Mouse (Mus musculus) liver, embryonic 11.5 days (tissue): ENCODE data around the gene Crtap. TPM values are rescaled to one million over a fixed set of nuclear protein-coding genes. Genes with fewer than 3 reads are reported as not detected.

Experiments
- ATAC-seq: fragments of 200-750 bp; cut with Nextera tagmentation; replicated peaks from 2 replicates; pipeline ENCODE4 v1.8.0; 2017; ENCODE audit warnings: moderate number of reproducible peaks, mild to moderate bottlenecking, moderate TSS enrichment, moderate library complexity; ENCODE audit not compliant: low FRiP score
- DNase-seq: peaks from one replicate; pipeline ENCODE4 v3.0.0-alpha.2; 2017; ENCODE audit warnings: low spot score
- H3K27ac ChIP-seq: fragments of 300-500 bp; sonication (generic); 2 replicates; pipeline ENCODE4 v1.5.1; 2014; ENCODE audit warnings: mild to moderate bottlenecking, low read depth, low read length, control low read depth
- H3K27me3 ChIP-seq: fragments of 300-500 bp; sonication (generic); replicated peaks from 2 replicates; pipeline ENCODE4 v1.6.1; 2014; ENCODE audit warnings: low read length, mixed read lengths; ENCODE audit not compliant: control insufficient read depth, insufficient read depth
- H3K36me3 ChIP-seq: fragments of 300-500 bp; sonication (generic); 2 replicates; pipeline ENCODE4 v1.6.1; 2014; ENCODE audit warnings: mild to moderate bottlenecking, low read length, moderate library complexity, mixed read lengths; ENCODE audit not compliant: control insufficient read depth, insufficient read depth
- H3K4me1 ChIP-seq: fragments of 300-500 bp; sonication (generic); replicated peaks from 2 replicates; pipeline ENCODE4 v1.6.1; 2014; ENCODE audit warnings: low read length, mixed read lengths; ENCODE audit not compliant: control insufficient read depth, insufficient read depth
- H3K4me2 ChIP-seq: fragments of 300-500 bp; sonication (generic); 2 replicates; pipeline ENCODE4 v1.6.1; 2014; ENCODE audit warnings: mild to moderate bottlenecking, control low read depth, moderate library complexity
- H3K4me3 ChIP-seq: fragments of 300-500 bp; sonication (generic); 2 replicates; pipeline ENCODE4 v1.5.1; 2014; ENCODE audit warnings: low read depth, low read length, control low read depth
- H3K9ac ChIP-seq: fragments of 300-500 bp; sonication (generic); 2 replicates; pipeline ENCODE4 v1.6.1; 2014; ENCODE audit warnings: low read depth, low read length, control low read depth
- H3K9me3 ChIP-seq: fragments of 300-500 bp; sonication (generic); 2 replicates; pipeline ENCODE4 v1.6.1; 2016; ENCODE audit warnings: low read length, inconsistent platforms, mixed read lengths; ENCODE audit not compliant: control insufficient read depth
- WGBS: fragments of 180-500 bp; shearing (Covaris S2); extraction: QIAGEN DNeasy Blood & Tissue Kit; methylation state at CpG from one replicate; pipeline ENCODE4 v1.1.7; 2014; 5-methylcytosine and 5-hydroxymethylcytosine counted together
- polyA plus RNA-seq: library from polyadenylated mRNA; unstranded; fragments of >200 nt; fragmentation: Nextera tagmentation; extraction: Ambion mirVana; gene quantifications from 2 replicates; pipeline ENCODE4 v1.2.1, GENCODE M21; 2014

The Crtap gene
- polyA plus RNA-seq, 1 experiment from 2014 or later = 46.8 TPM

GRCm38 (mm10) chr9:114389371-114389904 is 1.0 kb downstream of the Crtap start:
- Histone ChIP-seq H3K4me2 (peak overlapping the region; percentile 95), H3K36me3 (no peaks in the 10 kb centered on the region), H3K9me3 (no peaks in the 10 kb centered on the region), H3K9ac (no peak overlapping the region), H3K4me1 (peaks cover 4% of the 10 kb centered on the region; the same call in 1 of the 2 replicates), H3K27me3 (no peaks in the 10 kb centered on the region), H3K27ac (peak overlapping the region; percentile 86; the same call in 1 of the 2 replicates), H3K4me3 (peak overlapping the region; percentile 85)
- DNase-seq (no peak), ATAC-seq (peak; percentile 3)
- WGBS = 77% methylated on average over 8 of the region's 8 CpGs

DNA sequence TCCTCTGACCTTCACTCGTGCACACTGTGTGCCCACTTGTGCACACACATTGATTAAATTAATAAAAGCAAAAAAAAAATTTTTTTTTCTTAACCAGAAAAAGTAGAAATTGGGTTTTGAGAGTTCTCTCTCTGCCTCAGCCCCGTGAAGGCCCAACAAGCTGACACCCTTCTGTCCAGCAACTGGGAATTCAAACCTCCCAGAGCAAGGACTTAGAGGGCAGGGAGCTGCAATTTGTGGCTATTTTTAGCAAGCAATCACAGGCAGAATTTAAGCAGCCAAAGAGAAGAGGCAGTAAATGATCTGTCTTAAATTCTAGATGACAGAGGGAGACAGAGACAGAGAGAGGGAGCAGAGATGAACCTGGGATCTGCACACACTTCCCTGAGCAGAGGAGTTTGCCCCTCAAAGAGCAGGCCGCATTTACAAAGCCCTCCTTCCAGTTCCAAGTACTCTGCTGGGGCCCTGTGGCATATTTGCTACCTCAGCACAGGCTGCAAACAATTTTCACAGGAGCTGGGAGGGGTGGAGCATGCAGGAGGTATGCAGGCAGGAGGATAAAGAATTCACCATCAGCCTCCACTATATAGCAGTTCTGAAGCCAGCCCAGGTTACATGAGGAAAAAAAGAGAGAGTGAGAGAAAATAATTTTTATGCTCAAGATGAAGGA is 1.6 kb downstream of the Crtap start:
- 76% methylated on average over 3 of the region's 3 CpGs for WGBS
- H3K4me1 ChIP-seq = peaks cover 2% of the 10 kb centered on the region; the same call in 1 of the 2 replicates
- H3K27ac ChIP-seq = no peak overlapping the region
- H3K9me3 ChIP-seq = no peaks in the 10 kb centered on the region
- H3K4me3 ChIP-seq = no peak overlapping the region
- no peaks in the 10 kb centered on the region for H3K27me3 ChIP-seq
- no peaks in the 10 kb centered on the region for H3K36me3 ChIP-seq
- no peak overlapping the region for H3K4me2 ChIP-seq
- DNase-seq (no peak), ATAC-seq (no peak)
- no peak overlapping the region for H3K9ac ChIP-seq

DNA sequence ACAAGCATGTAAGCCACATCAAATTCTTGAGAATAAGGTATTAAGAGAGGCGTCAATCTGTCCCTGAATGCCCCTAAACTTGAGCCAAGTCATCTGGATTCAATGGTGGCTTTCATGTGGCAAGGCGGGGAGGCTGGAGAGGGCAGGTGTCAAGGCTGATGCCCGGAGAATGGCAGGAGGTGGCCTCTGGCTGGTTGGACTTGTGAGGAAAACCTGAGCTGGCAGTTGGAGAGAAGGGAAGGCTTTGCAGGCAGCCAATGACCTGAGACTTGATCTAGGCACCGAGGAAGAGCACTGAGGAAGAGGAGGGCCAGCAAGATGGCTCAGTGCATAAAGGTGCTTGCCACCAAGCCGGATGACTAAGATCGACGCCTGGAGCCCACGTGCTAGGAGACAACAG is 2.2 kb downstream of the Crtap start:
- DNase-seq (no peak), ATAC-seq (no peak)
- Histone ChIP-seq H3K27ac (no peak overlapping the region), H3K4me1 (peaks cover 2% of the 10 kb centered on the region; the same call in 1 of the 2 replicates), H3K4me2 (no peak overlapping the region), H3K27me3 (no peaks in the 10 kb centered on the region), H3K36me3 (no peaks in the 10 kb centered on the region), H3K9ac (no peak overlapping the region), H3K9me3 (no peaks in the 10 kb centered on the region), H3K4me3 (no peak overlapping the region)
- WGBS = 84% methylated on average over 8 of the region's 8 CpGs

- 65% methylated on average over 6 of the region's 6 CpGs for WGBS
These were observed 3.4 kb downstream of the Crtap start for GRCm38 (mm10) chr9:114387086-114387485.

GRCm38 (mm10) chr9:114385160-114385559 is 5.3 kb downstream of the Crtap start:
- H3K9me3 ChIP-seq = no peaks in the 10 kb centered on the region
- H3K27me3 ChIP-seq = no peaks in the 10 kb centered on the region
- WGBS = 92% methylated on average over 10 of the region's 10 CpGs
- H3K36me3 ChIP-seq = no peaks in the 10 kb centered on the region
- H3K4me3 ChIP-seq = no peak overlapping the region
- H3K27ac ChIP-seq = no peak overlapping the region
- DNase-seq = no peak
- no peak for ATAC-seq
- H3K4me2 ChIP-seq = no peak overlapping the region
- no peak overlapping the region for H3K9ac ChIP-seq
- peaks cover 2% of the 10 kb centered on the region; the same call in 1 of the 2 replicates for H3K4me1 ChIP-seq

More at GRCm38 (mm10) chr9:114387086-114387485, 3.4 kb downstream of the Crtap start:
- DNase-seq (no peak), ATAC-seq (no peak)
- H3K4me2 ChIP-seq = no peak overlapping the region
- H3K27me3 ChIP-seq = no peaks in the 10 kb centered on the region
- peaks cover 2% of the 10 kb centered on the region; the same call in 1 of the 2 replicates for H3K4me1 ChIP-seq
- no peaks in the 10 kb centered on the region for H3K36me3 ChIP-seq
- H3K27ac ChIP-seq = no peak overlapping the region
- no peak overlapping the region for H3K4me3 ChIP-seq
- H3K9me3 ChIP-seq = no peaks in the 10 kb centered on the region
- no peak overlapping the region for H3K9ac ChIP-seq

GRCm38 (mm10) chr9:114384691-114385090 is 5.8 kb downstream of the Crtap start:
- no peak overlapping the region for H3K4me2 ChIP-seq
- DNase-seq (no peak), ATAC-seq (no peak)
- no peaks in the 10 kb centered on the region for H3K27me3 ChIP-seq
- H3K27ac ChIP-seq = no peak overlapping the region
- H3K9me3 ChIP-seq = no peaks in the 10 kb centered on the region
- 0 out of 2 replicates have a peak, but pooled peaks cover 3% of the 10 kb centered on the region for H3K36me3 ChIP-seq
- peaks cover 2% of the 10 kb centered on the region; the same call in 1 of the 2 replicates for H3K4me1 ChIP-seq
- no peak overlapping the region for H3K4me3 ChIP-seq
- 90% methylated on average over 24 of the region's 24 CpGs for WGBS
- H3K9ac ChIP-seq = no peak overlapping the region

DNA sequence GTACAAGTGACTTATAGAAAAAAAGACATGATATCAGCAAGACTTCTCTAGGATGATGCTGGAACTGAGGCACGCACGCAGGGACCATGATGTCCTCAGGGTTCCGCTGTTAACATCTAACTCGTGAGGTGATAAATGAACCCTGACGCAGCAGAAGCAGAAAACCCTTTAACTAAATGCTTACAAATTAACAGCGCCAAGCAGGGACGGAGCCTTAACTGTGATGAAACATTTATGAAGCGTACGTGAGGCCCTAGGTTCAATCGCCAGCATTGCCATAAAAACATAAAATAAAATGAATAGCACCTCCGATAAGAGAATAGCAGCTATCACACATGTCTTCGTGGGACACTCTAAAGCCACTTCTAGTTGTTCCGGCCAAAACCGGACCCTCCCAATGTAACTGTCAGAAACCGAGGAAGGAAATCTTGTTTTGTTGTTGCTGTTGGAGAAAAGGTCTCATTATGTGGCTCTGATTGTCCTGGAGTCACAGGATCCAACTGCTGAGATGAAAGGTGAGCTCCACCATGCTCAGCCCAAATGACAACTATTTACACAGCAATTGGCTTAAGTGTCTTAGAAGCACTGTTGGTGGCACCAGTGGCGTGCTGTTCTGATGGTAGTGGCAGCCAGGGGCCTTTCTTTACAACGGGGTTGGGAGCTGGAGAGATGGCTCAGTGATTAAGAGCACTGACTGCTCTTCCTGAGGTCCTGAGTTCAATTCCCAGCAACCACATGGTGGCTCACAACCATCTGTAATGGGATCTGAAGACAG is 7.4 kb downstream of the Crtap start:
- 0 out of 2 replicates have a peak, but pooled peaks cover 5% of the 10 kb centered on the region for H3K36me3 ChIP-seq
- no peak overlapping the region for H3K4me3 ChIP-seq
- no peak for DNase-seq
- H3K27me3 ChIP-seq = no peaks in the 10 kb centered on the region
- ATAC-seq = no peak
- H3K4me1 ChIP-seq = no peaks in the 10 kb centered on the region; the same call in 1 of the 2 replicates
- no peak overlapping the region for H3K9ac ChIP-seq
- H3K9me3 ChIP-seq = no peaks in the 10 kb centered on the region
- no peak overlapping the region for H3K27ac ChIP-seq
- no peak overlapping the region for H3K4me2 ChIP-seq
- 90% methylated on average over 17 of the region's 17 CpGs for WGBS

DNA sequence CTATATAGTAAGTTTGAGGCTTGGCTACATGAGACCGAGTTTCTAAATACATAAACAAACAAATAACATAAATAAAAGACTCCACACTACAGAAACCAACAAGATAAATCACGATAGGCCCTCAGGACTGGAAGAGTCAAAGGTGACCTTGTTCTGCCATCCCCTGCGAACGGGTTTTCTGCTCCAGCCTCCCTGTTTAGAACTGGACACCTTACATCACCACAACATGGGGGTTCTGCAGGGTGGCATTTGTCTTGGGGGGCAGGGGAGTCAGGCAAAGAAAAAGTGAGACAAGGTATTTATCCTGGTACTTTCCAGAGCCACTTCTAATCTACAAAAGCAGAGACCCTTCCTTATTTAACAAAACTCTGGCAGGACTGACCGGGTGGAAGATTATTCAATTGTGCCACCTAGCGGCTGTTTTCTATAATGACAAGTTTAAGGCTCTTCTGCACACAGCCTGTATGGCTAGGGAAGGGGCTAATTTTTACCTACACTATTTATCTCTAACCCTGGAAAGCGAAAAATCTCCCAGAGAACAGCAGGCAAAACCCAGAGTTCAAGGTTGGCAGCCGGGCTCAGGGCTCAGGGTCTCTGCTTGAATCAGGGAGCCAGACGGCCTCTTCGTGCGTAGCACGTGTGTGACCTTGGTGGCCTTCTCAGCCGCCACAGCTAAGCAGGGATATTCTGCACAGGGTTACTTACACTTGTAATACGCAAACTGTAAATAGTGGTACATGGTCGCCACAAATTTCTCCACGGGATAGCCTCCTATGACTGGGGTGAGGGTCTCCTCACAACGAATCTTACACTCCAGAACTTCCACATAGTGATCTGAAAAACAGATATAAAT is 9.4 kb downstream of the Crtap start:
- Histone ChIP-seq H3K4me2 (no peak overlapping the region), H3K36me3 (0 out of 2 replicates have a peak, but pooled peaks cover 7% of the 10 kb centered on the region), H3K9me3 (no peaks in the 10 kb centered on the region), H3K27ac (no peak overlapping the region), H3K9ac (no peak overlapping the region), H3K27me3 (no peaks in the 10 kb centered on the region), H3K4me1 (no peaks in the 10 kb centered on the region), H3K4me3 (no peak overlapping the region)
- 66% methylated on average over 17 of the region's 17 CpGs for WGBS
- no peak for DNase-seq
- peak; percentile 42 for ATAC-seq
